Mouse (Mus musculus): Measurements from ENCODE around the gene Hsdl2. TPM values are rescaled to one million over a fixed set of nuclear protein-coding genes. Genes with fewer than 3 reads are reported as not detected.
"Not testable (repeated sequence)": the region's sequence is repeated elsewhere in the genome, so short reads cannot be mapped to it uniquely, and the experiment has no call there.

Hsdl2 gene
- total RNA-seq, 2 experiments from 2014 or later: 28.0 to 28.1 TPM

DNA sequence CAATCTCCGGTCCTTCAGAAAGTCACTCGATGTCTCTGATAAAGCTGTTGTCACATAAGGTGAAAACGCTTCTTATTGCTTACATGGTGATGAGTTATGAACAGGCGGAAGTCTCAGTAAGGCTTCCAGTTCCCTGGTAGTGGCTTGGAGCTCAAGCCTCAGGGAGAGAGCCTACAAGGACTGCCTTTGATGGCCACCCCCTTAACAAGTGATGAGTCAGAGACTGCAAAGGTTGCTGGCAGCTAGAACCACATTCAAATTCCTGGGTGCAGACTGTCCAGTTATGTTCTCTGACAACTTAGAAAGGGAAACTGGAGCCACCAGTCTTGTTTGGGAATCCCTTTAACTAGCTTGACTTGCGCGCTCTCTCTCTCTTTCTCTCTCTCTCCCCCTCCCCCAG lies 21.2 kb upstream of the Hsdl2 start:
- DNase-seq (ENCODE audit: extremely low spot score in 1 of 2, low spot score in 1 of 2): no peak

DNA sequence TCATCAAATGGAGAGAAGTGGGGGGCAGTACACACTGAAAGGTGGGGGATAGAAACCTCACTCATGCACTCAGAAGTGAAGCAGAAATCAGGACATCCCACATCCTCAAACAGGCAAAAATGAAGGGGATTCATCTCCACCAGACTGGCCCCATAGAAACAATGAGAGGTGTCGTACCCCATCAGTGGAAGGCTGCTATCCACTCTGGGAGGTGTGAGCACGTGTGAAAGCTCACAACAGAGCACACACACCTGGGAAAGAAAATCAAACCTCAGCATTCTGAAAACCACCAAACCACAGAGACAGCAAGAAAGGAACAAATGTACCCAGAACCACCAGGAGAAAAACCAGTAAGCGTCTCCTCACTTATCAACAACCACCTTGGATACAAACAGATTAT lies 17.2 kb upstream of the Hsdl2 start:
- DNase-seq (ENCODE audit: extremely low spot score in 1 of 2, low spot score in 1 of 2): no peak

DNA sequence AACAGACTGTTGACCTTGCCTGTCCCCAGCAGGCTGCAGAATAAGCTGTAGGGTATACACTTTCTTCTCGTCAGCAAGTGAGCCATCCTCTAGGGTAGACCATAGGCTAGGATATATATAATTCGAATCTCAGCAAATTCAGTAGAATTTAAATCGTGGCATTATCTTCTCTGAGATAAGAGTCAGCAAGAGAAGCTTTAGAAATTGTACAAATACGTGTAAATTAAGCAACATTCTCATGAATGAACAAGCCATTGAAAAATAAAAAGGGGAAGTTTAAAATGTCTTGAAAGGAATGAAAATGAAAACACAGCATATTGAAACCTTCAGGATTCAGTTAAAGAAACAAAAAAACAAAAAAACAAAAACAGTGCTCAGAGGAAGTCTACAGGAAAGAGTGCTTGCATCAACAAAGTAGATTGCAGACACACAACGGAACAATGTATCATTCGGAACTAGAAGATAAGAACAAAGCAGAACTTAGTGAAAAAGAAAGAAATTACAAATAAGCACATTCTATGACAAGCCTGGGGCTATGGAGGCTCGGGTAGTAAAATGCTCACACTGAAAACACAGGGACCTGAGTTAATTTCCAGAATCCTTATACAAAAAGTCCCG lies 15.7 kb upstream of the Hsdl2 start:
- no peak for DNase-seq (ENCODE audit: extremely low spot score in 1 of 2, low spot score in 1 of 2)

DNA sequence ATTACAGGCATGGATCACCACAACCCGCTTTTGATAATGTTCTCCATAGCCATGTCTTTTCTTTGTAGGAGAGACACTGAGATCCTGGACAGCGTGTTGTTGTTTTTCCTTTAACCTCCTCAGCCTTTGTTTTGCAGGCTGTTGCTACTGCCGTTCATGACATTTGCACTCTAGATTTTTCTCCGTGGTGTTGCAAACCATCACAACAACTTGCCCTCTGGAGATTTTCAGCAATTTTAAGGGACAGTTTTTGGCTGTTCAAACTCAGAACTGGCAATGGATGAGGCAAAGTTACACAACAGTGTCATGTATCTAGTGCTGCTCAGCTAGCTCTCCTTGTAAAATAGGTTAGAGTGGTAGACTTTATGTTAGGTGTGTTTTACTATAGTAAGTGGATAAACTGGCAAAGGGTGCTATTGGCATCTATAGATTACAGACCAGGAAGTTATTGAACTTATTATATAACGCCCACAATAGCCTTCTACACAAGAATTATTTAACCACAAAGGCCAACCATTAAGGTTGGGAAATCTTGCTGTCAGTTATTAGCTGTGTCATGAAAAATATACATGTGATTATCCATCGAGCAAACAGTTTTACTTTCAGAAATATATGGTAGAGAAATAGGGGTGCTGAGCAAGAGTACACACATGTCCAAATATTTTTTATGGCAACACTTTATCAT lies 13.6 kb upstream of the Hsdl2 start:
- no peak for DNase-seq (ENCODE audit: extremely low spot score in 1 of 2, low spot score in 1 of 2)

DNA sequence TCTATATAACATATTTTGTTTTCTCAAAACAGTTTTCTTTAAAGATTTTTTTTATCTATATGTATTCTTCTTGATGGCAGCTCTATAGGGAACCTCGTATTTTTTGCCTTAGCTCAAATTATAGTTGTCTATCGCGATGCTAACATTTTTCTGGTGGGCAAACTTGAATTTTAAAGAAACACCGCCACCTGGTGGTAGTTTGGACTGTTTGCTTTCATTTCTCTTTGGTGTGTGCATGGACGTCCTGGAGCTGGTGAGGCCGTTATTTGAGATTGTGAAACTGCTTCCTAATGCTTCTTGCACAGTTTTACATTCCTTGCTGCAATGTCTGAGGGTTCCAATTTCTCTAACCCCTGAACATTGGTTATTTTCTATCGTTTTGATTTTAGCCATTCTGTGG lies 11.8 kb upstream of the Hsdl2 start:
- peak; percentile 58 to 78 for DNase-seq (ENCODE audit: extremely low spot score in 1 of 2, low spot score in 1 of 2)

DNA sequence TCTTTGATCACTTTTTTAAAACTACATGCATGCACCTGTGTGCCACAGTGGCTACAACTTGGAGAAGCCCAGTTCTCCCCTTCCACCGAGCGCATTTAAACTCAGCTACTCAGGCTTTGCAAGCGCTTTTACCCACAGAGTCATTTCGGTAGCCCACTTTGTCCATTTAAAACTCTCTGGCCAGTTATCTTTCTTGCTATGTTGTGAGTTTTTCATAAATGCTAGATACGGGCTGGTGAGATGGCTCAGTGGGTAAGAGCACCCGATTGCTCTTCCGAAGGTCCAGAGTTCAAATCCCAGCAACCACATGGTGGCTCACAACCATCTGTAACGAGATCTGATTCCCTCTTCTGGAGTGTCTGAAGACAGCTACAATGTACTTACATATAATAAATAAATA lies 10.8 kb upstream of the Hsdl2 start:
- DNase-seq (ENCODE audit: extremely low spot score in 1 of 2, low spot score in 1 of 2): not testable (repeated sequence)

DNA sequence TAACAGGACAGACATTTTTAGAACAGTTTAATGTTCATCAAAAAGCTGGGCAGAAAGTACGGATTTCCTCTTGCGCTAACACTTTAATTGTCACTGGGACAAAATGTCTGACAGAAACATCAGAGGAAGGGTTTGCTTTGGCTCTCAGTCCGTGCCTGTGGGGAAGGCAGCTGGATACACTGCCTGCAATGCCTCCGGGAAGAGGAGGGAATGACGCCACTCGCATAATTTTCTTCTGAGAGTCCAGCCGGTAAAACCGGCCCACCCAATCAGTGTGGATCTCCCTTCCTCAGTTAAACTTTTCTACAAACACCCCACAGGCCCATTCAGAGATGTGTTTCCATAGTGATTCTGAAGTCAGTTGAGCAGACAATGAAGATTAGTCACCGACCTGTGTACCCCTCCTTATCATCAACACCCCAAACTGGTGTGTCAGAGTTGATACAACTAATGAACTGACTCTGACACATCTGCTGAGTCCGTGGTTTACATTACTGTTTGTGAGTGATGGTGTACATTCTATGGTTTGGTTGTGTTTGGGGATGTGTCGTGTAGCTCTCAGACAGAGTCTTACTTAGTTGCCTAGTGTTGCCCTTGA lies 8.7 kb upstream of the Hsdl2 start:
- no peak for DNase-seq (ENCODE audit: extremely low spot score in 1 of 2, low spot score in 1 of 2)

DNA sequence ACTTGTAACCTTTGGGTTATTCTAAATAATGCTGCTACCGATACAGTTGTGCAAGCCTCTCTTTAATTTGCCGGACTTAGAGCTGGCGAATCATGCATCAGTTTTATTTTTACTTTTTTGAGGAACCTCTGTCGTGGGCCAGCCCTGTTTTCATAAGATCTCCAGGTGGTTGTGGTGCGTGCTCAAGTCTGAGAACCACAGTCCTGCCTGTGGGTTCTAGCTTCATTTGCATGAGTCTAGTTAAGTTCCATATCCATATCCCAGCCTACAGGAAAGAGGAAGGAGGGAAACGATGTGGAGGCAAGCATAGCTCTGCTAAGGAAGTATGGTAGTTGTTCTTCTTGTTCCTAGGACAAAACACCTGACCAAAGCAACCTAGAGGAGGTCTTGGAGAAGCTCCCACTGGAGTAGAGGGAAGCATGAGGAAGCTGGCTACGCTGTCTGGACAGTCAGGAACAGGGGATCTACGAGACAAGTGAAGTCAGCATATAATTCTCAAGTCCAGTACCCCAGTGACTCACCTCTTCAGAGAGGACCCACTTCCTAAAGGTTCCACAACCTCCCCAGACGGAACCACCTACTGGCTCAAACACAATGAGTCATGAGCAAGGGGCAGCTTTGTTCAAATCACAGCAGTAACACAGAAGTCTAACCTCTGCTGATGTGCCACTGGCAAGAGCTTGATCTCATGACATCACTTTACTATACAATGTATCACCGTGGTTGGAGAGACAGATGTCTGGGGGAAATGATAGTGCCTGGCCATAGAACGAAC lies 6.0 kb upstream of the Hsdl2 start:
- DNase-seq (ENCODE audit: extremely low spot score in 1 of 2, low spot score in 1 of 2): no peak

DNA sequence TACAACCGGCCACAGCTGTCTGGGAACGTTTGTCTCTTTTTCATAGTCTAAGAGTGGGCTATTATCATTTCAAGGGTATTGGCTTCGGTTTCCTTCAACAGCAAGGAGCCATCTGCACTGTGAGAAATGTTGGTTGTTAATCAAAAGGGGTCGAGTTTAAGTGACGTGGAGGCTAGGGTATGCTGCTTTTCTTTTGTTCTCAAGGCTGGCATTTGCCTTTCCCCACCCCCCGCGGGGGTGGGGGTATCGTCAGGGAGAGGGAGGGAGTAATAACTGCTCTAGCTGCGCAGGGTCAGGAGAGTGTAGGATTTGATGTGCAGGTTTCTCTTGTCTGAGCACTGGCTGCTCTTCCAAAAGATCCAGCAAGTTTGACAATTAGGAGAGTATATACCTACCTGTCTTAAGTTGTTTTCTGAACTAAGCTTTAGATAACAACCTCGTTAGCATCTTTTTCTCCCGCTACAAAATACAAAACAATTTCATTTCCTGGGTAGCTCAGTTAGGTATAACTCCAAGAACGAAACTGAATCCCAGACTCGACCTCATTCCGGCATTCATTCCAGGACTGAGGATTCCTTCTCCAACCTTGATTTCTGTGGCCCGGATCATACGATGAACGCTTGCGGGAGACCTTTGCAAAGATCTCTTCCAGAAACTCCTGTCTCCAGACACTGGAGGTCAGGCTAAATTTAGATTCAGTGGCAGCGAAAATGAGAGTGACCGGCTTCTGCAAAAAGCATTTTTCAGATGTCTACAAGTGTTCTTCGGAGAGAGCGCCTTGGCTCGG lies 675 bp upstream of the Hsdl2 start:
- no peak for DNase-seq (ENCODE audit: extremely low spot score in 1 of 2, low spot score in 1 of 2)

DNA sequence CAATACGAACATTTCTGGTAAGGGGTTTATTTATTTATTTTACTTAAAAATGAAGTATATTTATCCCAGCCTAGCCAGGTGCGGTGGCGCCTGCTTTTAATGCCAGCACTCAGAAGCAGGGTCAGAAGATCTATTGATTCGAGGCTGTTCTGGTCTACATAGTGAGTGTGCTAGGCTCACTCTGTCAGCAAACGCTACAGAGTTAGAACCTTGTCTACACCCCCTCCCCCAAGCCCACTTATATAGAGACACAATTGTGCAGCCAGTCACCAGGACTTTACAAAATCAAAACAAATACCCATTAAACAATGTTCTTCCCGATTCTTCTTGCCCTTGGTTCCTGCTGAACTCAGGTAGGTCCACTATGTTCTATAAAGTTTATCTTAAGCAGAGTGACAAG lies 823 bp downstream of the Hsdl2 start:
- DNase-seq (ENCODE audit: extremely low spot score in 1 of 2, low spot score in 1 of 2): no peak

DNA sequence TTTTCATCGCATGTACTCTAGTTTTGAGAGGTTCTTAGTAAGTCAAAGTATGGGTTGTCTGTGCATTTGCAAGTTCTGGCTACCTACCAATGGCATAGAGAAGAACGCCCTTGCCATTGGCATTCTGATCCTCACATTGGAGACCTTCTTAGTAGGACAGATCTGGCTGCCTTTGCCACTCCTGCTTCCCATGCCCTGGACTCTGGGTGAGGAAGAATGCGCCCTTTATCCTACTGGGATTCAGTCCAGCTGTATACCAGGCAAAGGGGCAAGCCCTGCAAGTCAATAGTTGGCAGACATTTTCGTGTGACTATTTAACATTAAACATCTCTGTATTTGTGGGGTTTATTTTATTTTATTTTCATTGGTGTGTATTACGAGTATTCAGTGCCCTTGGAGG lies 3.7 kb downstream of the Hsdl2 start:
- DNase-seq (ENCODE audit: extremely low spot score in 1 of 2, low spot score in 1 of 2): no peak

DNA sequence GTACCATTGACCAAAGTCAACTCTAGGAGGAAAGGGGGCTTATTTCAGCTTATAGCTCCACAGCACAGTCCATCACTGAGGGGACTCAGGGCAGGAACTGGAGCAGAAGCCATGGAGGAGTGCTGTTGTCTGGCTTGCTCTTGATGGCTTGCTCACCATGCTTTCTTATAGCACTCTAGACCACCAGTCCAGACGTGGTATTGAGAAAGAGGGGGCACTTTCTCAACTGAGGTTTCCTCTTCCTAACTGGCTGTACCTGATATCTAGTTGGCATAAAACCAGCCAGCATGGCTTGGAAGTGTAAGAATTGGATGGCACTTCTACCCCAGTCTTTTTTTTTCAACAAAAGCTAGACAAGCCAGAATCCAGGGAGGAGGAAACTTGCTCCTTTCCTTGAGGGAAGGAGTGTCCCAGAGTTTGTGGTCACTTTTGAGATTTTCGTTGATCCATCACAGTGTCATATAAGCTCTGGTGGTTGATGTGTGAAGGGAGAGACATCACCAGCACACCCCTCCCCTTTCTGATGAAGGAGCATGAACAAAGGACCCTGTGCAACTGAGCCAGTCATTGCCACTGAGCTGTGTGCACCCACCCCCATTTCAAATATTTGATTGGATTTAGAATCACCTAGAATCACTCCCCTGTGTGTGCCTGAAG lies 6.0 kb downstream of the Hsdl2 start:
- DNase-seq (ENCODE audit: extremely low spot score in 1 of 2, low spot score in 1 of 2): no peak

DNA sequence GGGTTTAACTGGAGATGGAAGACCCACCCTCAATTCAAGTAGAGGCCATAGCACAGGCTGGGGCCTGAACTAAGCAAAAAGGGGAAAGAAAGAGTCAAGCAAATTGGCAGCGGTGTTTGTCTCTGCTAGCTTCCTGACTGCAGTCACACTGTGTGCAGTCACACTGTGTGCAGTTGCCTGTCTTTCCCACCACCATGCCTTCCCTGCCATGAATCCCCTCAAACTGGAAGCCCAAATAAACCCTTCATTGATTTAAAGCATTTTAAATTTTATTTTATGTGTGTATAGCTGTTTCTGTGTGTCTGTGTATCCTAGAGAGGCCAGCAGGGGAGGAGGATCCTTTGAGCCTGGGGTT lies 6.5 kb downstream of the Hsdl2 start:
- no peak for DNase-seq (ENCODE audit: extremely low spot score in 1 of 2, low spot score in 1 of 2)

DNA sequence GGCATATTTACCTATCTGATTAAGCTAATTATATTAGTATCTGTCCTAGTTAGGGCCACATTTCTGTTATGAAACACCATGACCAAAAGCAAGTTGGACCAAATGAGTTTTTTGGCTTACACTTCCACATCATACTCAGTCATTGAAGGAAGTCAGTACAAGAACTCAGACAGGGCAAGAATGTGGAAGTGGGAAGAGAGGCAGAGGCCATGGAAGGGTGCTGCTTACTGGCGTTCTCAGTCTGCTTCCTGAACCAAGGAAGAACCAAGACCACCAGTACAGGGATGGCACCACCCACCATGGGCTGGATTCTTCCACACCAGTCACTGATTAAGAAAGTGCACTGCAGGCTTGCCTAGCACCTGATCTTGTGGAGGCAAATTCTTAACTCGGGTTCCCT lies 13.3 kb downstream of the Hsdl2 start:
- no peak for DNase-seq (ENCODE audit: extremely low spot score in 1 of 2, low spot score in 1 of 2)

DNA sequence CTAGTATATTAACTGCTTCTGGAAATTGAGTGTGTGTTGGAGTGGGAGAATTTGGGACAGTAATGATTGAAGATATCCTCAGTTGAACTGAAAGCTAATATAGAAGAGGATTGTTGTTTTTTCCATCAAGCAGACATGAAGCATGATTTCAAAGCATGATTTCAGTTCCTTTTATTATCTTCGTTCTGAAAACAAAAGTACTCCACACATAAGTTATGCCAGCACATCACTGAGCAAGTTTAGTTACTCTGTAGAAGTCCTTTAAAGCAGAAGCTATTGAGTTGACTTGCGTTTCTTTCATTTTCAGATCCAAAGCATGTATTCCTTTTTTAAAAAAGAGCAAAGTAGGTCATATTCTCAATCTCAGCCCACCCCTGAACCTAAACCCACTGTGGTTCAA lies 15.2 kb downstream of the Hsdl2 start:
- DNase-seq (ENCODE audit: extremely low spot score in 1 of 2, low spot score in 1 of 2): no peak

DNA sequence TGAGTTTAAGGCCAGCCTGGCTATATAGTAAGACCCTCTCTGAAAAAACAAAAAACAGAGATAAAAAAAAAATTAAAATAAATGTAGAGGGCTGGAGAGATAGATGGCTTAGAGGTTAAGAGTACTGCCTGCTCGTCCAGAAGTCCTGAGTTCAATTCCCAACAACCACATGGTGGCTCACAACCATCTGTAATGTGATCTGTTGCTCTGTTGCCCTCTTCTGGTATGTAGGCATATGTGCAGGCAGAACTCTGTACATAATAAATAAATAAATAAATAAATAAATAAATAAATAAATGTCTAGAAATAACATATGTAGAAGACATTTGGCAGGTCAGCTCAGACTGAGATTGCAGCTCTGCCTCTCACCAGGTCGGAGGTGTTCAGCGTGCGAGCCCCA lies 21.3 kb downstream of the Hsdl2 start:
- no peak for DNase-seq (ENCODE audit: extremely low spot score in 1 of 2, low spot score in 1 of 2)

DNA sequence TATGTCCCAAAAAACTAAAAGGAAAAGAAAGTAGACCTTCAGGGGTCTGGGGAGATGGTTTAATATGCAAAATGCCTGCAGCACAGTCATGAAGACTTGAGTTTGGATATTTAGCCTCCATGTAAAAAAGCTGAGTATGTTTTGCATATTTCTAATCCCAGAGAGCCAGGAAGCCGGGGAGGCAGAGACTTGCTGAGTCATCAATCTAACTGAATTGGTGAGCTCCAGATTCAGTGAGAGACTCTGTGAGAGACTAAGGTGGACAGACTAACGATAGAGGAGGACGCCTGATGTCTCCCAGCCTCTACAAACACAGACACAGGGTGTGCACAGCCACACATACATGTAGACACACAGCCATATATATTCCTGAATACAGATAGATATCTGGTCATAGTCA lies 23.5 kb downstream of the Hsdl2 start:
- no peak for DNase-seq (ENCODE audit: extremely low spot score in 1 of 2, low spot score in 1 of 2)

DNA sequence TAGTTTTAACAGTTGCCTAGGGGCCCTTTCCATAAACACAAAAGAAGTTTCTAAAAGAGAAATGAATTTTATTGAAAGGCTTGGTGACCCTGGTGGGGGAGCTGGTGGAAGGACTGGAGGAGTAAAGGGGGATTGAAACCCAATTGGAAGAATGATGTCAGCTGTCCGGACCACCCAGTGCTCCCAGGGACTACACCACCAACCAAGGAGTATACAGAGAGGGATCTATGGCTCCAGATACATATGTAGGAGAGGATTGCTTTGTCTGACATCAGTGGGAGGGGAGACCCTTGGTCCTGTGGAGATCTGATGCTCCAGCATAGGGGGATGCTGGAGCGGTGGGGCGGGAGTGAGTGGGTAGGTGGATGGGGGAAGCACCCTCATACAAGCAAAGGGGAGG lies 24.1 kb downstream of the Hsdl2 start:
- DNase-seq (ENCODE audit: extremely low spot score in 1 of 2, low spot score in 1 of 2): no peak

DNA sequence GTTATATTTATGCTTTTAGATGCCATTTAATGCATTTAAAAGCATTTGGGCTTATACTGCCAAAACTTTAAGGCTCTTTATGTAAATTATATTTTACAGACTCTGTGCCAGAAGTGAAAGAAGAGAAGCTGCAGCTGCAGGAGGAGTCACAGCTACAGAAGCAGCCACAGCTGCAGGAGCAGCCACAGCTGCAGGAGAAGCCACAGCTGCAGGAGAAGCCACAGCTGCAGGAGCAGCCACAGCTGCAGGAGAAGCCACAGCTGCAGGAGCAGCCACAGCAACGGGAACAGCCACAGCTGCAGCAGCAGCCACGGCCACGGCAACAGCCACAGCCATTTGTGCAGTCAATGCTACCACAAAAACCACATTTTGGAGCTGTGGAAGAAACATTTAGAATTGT lies 29.0 kb downstream of the Hsdl2 start:
- DNase-seq (ENCODE audit: extremely low spot score in 1 of 2, low spot score in 1 of 2): no peak

DNA sequence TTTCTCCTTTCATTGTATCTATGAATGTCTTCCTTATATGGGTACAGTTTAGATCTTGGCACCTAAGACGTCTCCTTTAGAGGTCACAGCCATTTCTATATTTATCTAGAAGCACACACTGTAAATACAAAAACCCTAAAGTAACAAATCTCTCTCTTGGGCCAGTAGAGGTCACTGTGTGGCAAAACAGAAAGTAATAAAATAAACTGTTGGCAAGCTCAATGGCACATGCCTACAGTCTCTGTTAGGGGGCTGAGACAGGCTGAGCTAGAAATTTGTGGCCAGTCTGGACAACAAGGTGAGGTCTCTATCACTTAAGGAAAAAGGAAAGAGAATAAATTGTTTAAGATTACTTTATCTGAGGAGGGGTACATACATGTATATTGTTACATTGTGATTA lies 33.6 kb downstream of the Hsdl2 start:
- DNase-seq (ENCODE audit: extremely low spot score in 1 of 2, low spot score in 1 of 2): no peak
